Comparison of ENCODE assay signal across 15 mouse cellular contexts in the genomic region with DNA sequence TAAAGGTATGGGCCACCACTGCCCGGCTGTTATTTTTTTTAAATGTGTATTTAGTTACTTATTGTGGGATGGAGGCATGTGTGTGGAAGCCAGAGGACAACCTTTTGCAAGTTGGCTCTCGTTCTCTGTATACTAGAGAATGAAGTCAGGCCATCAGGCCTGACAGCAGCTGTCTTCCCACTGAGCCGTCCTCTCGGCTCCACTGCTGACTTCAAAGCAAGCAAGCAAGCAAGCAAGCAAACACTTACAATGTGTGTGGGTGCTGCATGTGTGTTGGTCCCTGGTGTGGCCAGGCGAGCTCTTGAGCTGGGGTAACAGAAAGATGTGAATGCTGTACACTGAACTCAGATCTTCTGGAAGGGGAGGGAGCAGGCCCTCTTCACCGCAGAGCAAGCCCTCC. TPM values are rescaled to one million over a fixed set of nuclear protein-coding genes. Genes with fewer than 3 reads are reported as not detected.
DNase-seq lines count a peak whose midpoint lies in the region; ATAC-seq and TF ChIP-seq lines count a peak whose summit lies in the region.
"Had no signal": no experiment of that assay in that cellular context is flagged by ENCODE, and none has a peak within 500 bp of the region (broad histone marks: within the 10 kb centered on the region; RNA-seq: fewer than 3 reads in every experiment).

No protein-coding gene starts in this region.

- no peaks in the 10 kb centered on the region for H3K9me3 ChIP-seq in heart, embryonic 11.5 days (replicated peaks; ENCODE audit: control insufficient read depth, low read length)
- H3K9me3 ChIP-seq in embryonic facial prominence, embryonic 12.5 days: no peaks in the 10 kb centered on the region; the same call in 1 of the 2 replicates

- WGBS in heart, embryonic 11.5 days (ENCODE audit: insufficient replicate concordance): 67% methylated on average over 6 of the region's 6 CpGs
- 81% methylated on average over 6 of the region's 6 CpGs for WGBS in embryonic facial prominence, embryonic 12.5 days

- peaks cover 33% of the 10 kb centered on the region for H3K4me1 ChIP-seq in heart, embryonic 11.5 days (ENCODE audit: control insufficient read depth, insufficient read depth, low read length)
- H3K4me1 ChIP-seq in embryonic facial prominence, embryonic 12.5 days: no peaks in the 10 kb centered on the region

- no peak overlapping the region for H3K4me2 ChIP-seq in heart, embryonic 11.5 days
- no peak overlapping the region for H3K4me2 ChIP-seq in embryonic facial prominence, embryonic 12.5 days (replicated peaks)
- H3K4me2 ChIP-seq: midbrain, embryonic 11.5 days had no signal

- H3K4me3 ChIP-seq in heart, embryonic 11.5 days (ENCODE audit: low read depth, low read length): no peak overlapping the region
- no peak overlapping the region for H3K4me3 ChIP-seq in layer of hippocampus, adult 2 months
- no peak overlapping the region for H3K4me3 ChIP-seq in embryonic facial prominence, embryonic 12.5 days

- H3K36me3 ChIP-seq in heart, embryonic 11.5 days (ENCODE audit: control insufficient read depth, insufficient read depth, low read length): peaks cover 5% of the 10 kb centered on the region; the same call in 1 of the 2 replicates
- H3K36me3 ChIP-seq in embryonic facial prominence, embryonic 12.5 days: peaks cover 15% of the 10 kb centered on the region; the same call in 1 of the 2 replicates

- H3K27me3 ChIP-seq in heart, embryonic 11.5 days (ENCODE audit: control insufficient read depth, insufficient read depth, low read length): no peaks in the 10 kb centered on the region
- no peaks in the 10 kb centered on the region for H3K27me3 ChIP-seq in embryonic facial prominence, embryonic 12.5 days

- intact Hi-C loops in heart, postnatal 14 days (cut with DNase I): no loop called here

- H3K9ac ChIP-seq in heart, embryonic 11.5 days (ENCODE audit: low read depth, low read length): no peak overlapping the region
- H3K9ac ChIP-seq in embryonic facial prominence, embryonic 12.5 days: no peak overlapping the region

- peak overlapping the region; percentile 76; the same call in 1 of the 2 replicates for H3K27ac ChIP-seq in heart, embryonic 11.5 days (ENCODE audit: low read depth, low read length)
- peak overlapping the region; percentile 89 for H3K27ac ChIP-seq in layer of hippocampus, adult 2 months
- 0 out of 2 replicates have a peak overlapping the region, but pooled peaks have one; percentile 9 for H3K27ac ChIP-seq in embryonic facial prominence, embryonic 12.5 days

- ATAC-seq in heart, embryonic 11.5 days (replicated peaks; ENCODE audit: insufficient number of reproducible peaks, low FRiP score, low TSS enrichment): no peak
- ATAC-seq in embryonic facial prominence, embryonic 12.5 days (ENCODE audit: insufficient number of reproducible peaks, insufficient read depth, low FRiP score, low TSS enrichment): no peak
- ATAC-seq: activated CD4-positive, CD25-positive, alpha-beta regulatory T cell, adult 4 months had no signal

- TF ChIP-seq CTCF in layer of hippocampus, adult 2 months (conservative IDR thresholded peaks at IDR 0.05): no peak

- no peak for DNase-seq in heart, postnatal 14 days
- no peak for DNase-seq in layer of hippocampus, adult 2 months (ENCODE audit: low spot score in 2 of 2)
- no peak for DNase-seq in layer of hippocampus, adult 8-10 months (ENCODE audit: low spot score in 2 of 2)
- peak; percentile 45 for DNase-seq in brain, adult 2 months (ENCODE audit: low read depth, low spot score)
- DNase-seq in thymus, postnatal 4 days: no peak
- DNase-seq: adrenal gland, postnatal 36 days; kidney, adult 11 months; kidney, postnatal 4 days; lung, adult 2 months; right cerebral cortex, postnatal 25 days; thymus, adult 2 months had no signal

RNA-seq across cellular contexts. Expression of gene Cds2, which starts 27.9 kb away (rescaled TPM):
- 13.0 and 18.5 TPM in 2 replicates for polyA plus RNA-seq in heart, embryonic 11.5 days (2014; fragmentation: Nextera tagmentation; extraction: Ambion mirVana)
- total RNA-seq in heart, postnatal 14 days (2021): 10 to 100 TPM; 80.1 to 91.4 TPM
- 100 to 1,000 TPM; 257 to 258 TPM for total RNA-seq in layer of hippocampus, adult 2 months (2021)
- 100 to 1,000 TPM; 242 to 286 (median 261) TPM for total RNA-seq in layer of hippocampus, adult 8-10 months (2022)
- polyA plus RNA-seq in embryonic facial prominence, embryonic 12.5 days (2016; fragmentation: Nextera tagmentation; extraction: Ambion mirVana): 30.1 and 32.7 TPM in 2 replicates

RNA-seq across cellular contexts. Expression of gene Pcna, which starts 37.7 kb away (rescaled TPM):
- 209 and 212 TPM in 2 replicates for polyA plus RNA-seq in heart, embryonic 11.5 days (2014; fragmentation: Nextera tagmentation; extraction: Ambion mirVana)
- 10 to 100 TPM; 40.2 to 57.8 TPM for total RNA-seq in heart, postnatal 14 days (2021)
- total RNA-seq in layer of hippocampus, adult 2 months (2021): 10 to 100 TPM; 47.2 to 51.9 TPM
- 10 to 100 TPM; 49.3 to 54.8 (median 50.2) TPM for total RNA-seq in layer of hippocampus, adult 8-10 months (2022)
- polyA plus RNA-seq in embryonic facial prominence, embryonic 12.5 days (2016; fragmentation: Nextera tagmentation; extraction: Ambion mirVana): 259 and 261 TPM in 2 replicates

RNA-seq across cellular contexts. Expression of gene Tmem230, which starts 43.2 kb away (rescaled TPM):
- 42.1 and 44.2 TPM in 2 replicates for polyA plus RNA-seq in heart, embryonic 11.5 days (2014; fragmentation: Nextera tagmentation; extraction: Ambion mirVana)
- 10 to 100 TPM; 20.2 to 23.7 TPM for total RNA-seq in heart, postnatal 14 days (2021)
- 10 to 100 TPM; 30.3 to 32.9 TPM for total RNA-seq in layer of hippocampus, adult 2 months (2021)
- total RNA-seq in layer of hippocampus, adult 8-10 months (2022): 10 to 100 TPM; 26.4 to 34.7 (median 31.1) TPM
- 47.6 and 54.8 TPM in 2 replicates for polyA plus RNA-seq in embryonic facial prominence, embryonic 12.5 days (2016; fragmentation: Nextera tagmentation; extraction: Ambion mirVana)

Comparison
In these comparisons a context has a peak if more than half of its experiments do, and no peak if none do; other contexts are left out.
1. H3K27ac ChIP-seq: peak in every context shown above with its lines; median percentile 89 in layer of hippocampus, adult 2 months; 76 in heart, embryonic 11.5 days; 9 in embryonic facial prominence, embryonic 12.5 days.